Mouse (Mus musculus) embryonic facial prominence, embryonic 14.5 days (tissue): ENCODE measurements around the gene Bcas2. TPM values are rescaled to one million over a fixed set of nuclear protein-coding genes. Genes with fewer than 3 reads are reported as not detected.
"Not testable (repeated sequence)": the region's sequence is repeated elsewhere in the genome, so short reads cannot be mapped to it uniquely, and the experiment has no call there.

Source experiments
- ATAC-seq: fragments of 200-750 bp; cut with Nextera tagmentation; 2 replicates; pipeline ENCODE4 v1.8.0; 2017; ENCODE audit warnings: low read depth, moderate number of reproducible peaks, moderate TSS enrichment
- DNase-seq: peaks from one replicate; pipeline ENCODE4 v3.0.0-alpha.2; 2015; ENCODE audit warnings: low spot score
- H3K27ac ChIP-seq: fragments of 300-500 bp; sonication (generic); replicated peaks from 2 replicates; pipeline ENCODE4 v1.5.1; 2014; ENCODE audit warnings: low read depth, mild to moderate bottlenecking, low read length, moderate library complexity
- H3K27me3 ChIP-seq: fragments of 300-500 bp; sonication (generic); replicated peaks from 2 replicates; pipeline ENCODE4 v1.6.1; 2014; ENCODE audit warnings: low read length; ENCODE audit not compliant: control insufficient read depth, insufficient read depth
- H3K36me3 ChIP-seq: fragments of 300-500 bp; sonication (generic); 2 replicates; pipeline ENCODE4 v1.6.1; 2014; ENCODE audit warnings: low read length, mixed read lengths; ENCODE audit not compliant: control insufficient read depth, insufficient read depth
- H3K4me1 ChIP-seq: fragments of 300-500 bp; sonication (generic); 2 replicates; pipeline ENCODE4 v1.6.1; 2014; ENCODE audit warnings: antibody characterized with exemption, low read length; ENCODE audit not compliant: control insufficient read depth, insufficient read depth
- H3K4me2 ChIP-seq: fragments of 300-500 bp; sonication (generic); 2 replicates; pipeline ENCODE4 v1.6.1; 2014; ENCODE audit warnings: low read depth, mild to moderate bottlenecking, low read length, moderate library complexity, mixed read lengths
- H3K4me3 ChIP-seq: fragments of 300-500 bp; sonication (generic); 2 replicates; pipeline ENCODE4 v1.5.1; 2014; ENCODE audit warnings: low read depth, mild to moderate bottlenecking, low read length
- H3K9ac ChIP-seq: fragments of 300-500 bp; sonication (generic); 2 replicates; pipeline ENCODE4 v1.6.1; 2014; ENCODE audit warnings: low read depth, mild to moderate bottlenecking, low read length, moderate library complexity, mixed read lengths
- H3K9me3 ChIP-seq: fragments of 300-500 bp; sonication (generic); 2 replicates; pipeline ENCODE4 v1.6.1; 2016; ENCODE audit warnings: low read length; ENCODE audit not compliant: control insufficient read depth
- WGBS: fragments of 180-500 bp; shearing (Covaris S2); extraction: QIAGEN DNeasy Blood & Tissue Kit; methylation state at CpG from one replicate; pipeline ENCODE4 v1.1.7; 2014; 5-methylcytosine and 5-hydroxymethylcytosine counted together
- polyA plus RNA-seq: library from polyadenylated mRNA; unstranded; fragments of >200 nt; fragmentation: Nextera tagmentation; extraction: Ambion mirVana; gene quantifications from 2 replicates; pipeline ENCODE4 v1.2.1, GENCODE M21; 2014

Gene Bcas2
- polyA plus RNA-seq, 1 experiment from 2014 or later = 143 TPM

- H3K4me2 ChIP-seq = no peak overlapping the region
- H3K9ac ChIP-seq = no peak overlapping the region
- no peaks in the 10 kb centered on the region for H3K27me3 ChIP-seq
- whole genome bisulfite sequencing = 88% methylated on average over 5 of the region's 5 CpGs
- DNase-seq (no peak), ATAC-seq (no peak)
- no peaks in the 10 kb centered on the region for H3K4me1 ChIP-seq
- H3K9me3 ChIP-seq = 0 out of 2 replicates have a peak, but pooled peaks cover 8% of the 10 kb centered on the region
- H3K27ac ChIP-seq = no peak overlapping the region
- H3K36me3 ChIP-seq = no peaks in the 10 kb centered on the region
- no peak overlapping the region for H3K4me3 ChIP-seq
These were observed 27.9 kb downstream of the Bcas2 start for GRCm38 (mm10) chr3:103199386-103199785.

GRCm38 (mm10) chr3:103201105-103201504 lies 29.6 kb downstream of the Bcas2 start:
- not testable (repeated sequence) for H3K4me2 ChIP-seq, H3K4me1 ChIP-seq, H3K36me3 ChIP-seq, ATAC-seq, H3K4me3 ChIP-seq, H3K9ac ChIP-seq, H3K9me3 ChIP-seq, DNase-seq, H3K27ac ChIP-seq, H3K27me3 ChIP-seq
- 98% methylated on average over 7 of the region's 7 CpGs for WGBS

GRCm38 (mm10) chr3:103203554-103203953 lies 32.1 kb downstream of the Bcas2 start:
- no peak overlapping the region for H3K9ac ChIP-seq
- H3K27ac ChIP-seq = no peak overlapping the region
- H3K9me3 ChIP-seq = 0 out of 2 replicates have a peak, but pooled peaks cover 8% of the 10 kb centered on the region
- WGBS = 97% methylated on average over 1 of the region's 1 CpGs
- H3K4me3 ChIP-seq = no peak overlapping the region
- H3K4me2 ChIP-seq = no peak overlapping the region
- H3K4me1 ChIP-seq = no peaks in the 10 kb centered on the region
- H3K36me3 ChIP-seq = no peaks in the 10 kb centered on the region
- DNase-seq (no peak), ATAC-seq (no peak)
- no peaks in the 10 kb centered on the region for H3K27me3 ChIP-seq

GRCm38 (mm10) chr3:103204445-103204844 lies 33.0 kb downstream of the Bcas2 start:
- 0 out of 2 replicates have a peak, but pooled peaks cover 8% of the 10 kb centered on the region for H3K9me3 ChIP-seq
- no peak overlapping the region for H3K9ac ChIP-seq
- H3K27me3 ChIP-seq = no peaks in the 10 kb centered on the region
- no peaks in the 10 kb centered on the region for H3K36me3 ChIP-seq
- no peak overlapping the region for H3K4me3 ChIP-seq
- ATAC-seq (no peak), DNase-seq (no peak)
- no peak overlapping the region for H3K4me2 ChIP-seq
- WGBS = 87% methylated on average over 3 of the region's 3 CpGs
- no peak overlapping the region for H3K27ac ChIP-seq
- H3K4me1 ChIP-seq = no peaks in the 10 kb centered on the region

GRCm38 (mm10) chr3:103206393-103206792 lies 34.9 kb downstream of the Bcas2 start:
- Histone ChIP-seq H3K36me3 (no peaks in the 10 kb centered on the region), H3K9me3 (no peaks in the 10 kb centered on the region), H3K4me3 (no peak overlapping the region), H3K4me1 (no peaks in the 10 kb centered on the region), H3K4me2 (no peak overlapping the region), H3K27me3 (no peaks in the 10 kb centered on the region), H3K9ac (no peak overlapping the region), H3K27ac (no peak overlapping the region)
- WGBS = 91% methylated on average over 6 of the region's 6 CpGs
- no peak for ATAC-seq
- no peak for DNase-seq

- Histone ChIP-seq H3K4me3 (no peak overlapping the region), H3K27ac (no peak overlapping the region), H3K27me3 (no peaks in the 10 kb centered on the region), H3K9ac (no peak overlapping the region), H3K36me3 (no peaks in the 10 kb centered on the region), H3K4me2 (no peak overlapping the region), H3K9me3 (no peaks in the 10 kb centered on the region), H3K4me1 (no peaks in the 10 kb centered on the region)
- DNase-seq = no peak
- WGBS = 21% methylated on average over 5 of the region's 5 CpGs
- no peak for ATAC-seq
These were observed 36.3 kb downstream of the Bcas2 start for GRCm38 (mm10) chr3:103207749-103208148.

- Histone ChIP-seq H3K9ac (no peak overlapping the region), H3K4me3 (no peak overlapping the region), H3K36me3 (no peaks in the 10 kb centered on the region), H3K4me1 (no peaks in the 10 kb centered on the region), H3K27me3 (no peaks in the 10 kb centered on the region), H3K27ac (no peak overlapping the region), H3K9me3 (no peaks in the 10 kb centered on the region), H3K4me2 (no peak overlapping the region)
- ATAC-seq (no peak), DNase-seq (no peak)
- 82% methylated on average over 2 of the region's 2 CpGs for WGBS
These were observed 36.8 kb downstream of the Bcas2 start for GRCm38 (mm10) chr3:103208237-103208636.

GRCm38 (mm10) chr3:103211101-103211500 lies 39.6 kb downstream of the Bcas2 start:
- no peak overlapping the region for H3K4me2 ChIP-seq
- H3K4me3 ChIP-seq = no peak overlapping the region
- H3K9me3 ChIP-seq = no peaks in the 10 kb centered on the region
- H3K9ac ChIP-seq = no peak overlapping the region
- ATAC-seq (no peak), DNase-seq (no peak)
- no peaks in the 10 kb centered on the region for H3K36me3 ChIP-seq
- 78% methylated on average over 2 of the region's 2 CpGs for WGBS
- no peak overlapping the region for H3K27ac ChIP-seq
- H3K27me3 ChIP-seq = no peaks in the 10 kb centered on the region
- no peaks in the 10 kb centered on the region for H3K4me1 ChIP-seq

- Histone ChIP-seq H3K4me1 (no peaks in the 10 kb centered on the region), H3K27ac (no peak overlapping the region), H3K27me3 (no peaks in the 10 kb centered on the region), H3K36me3 (no peaks in the 10 kb centered on the region), H3K4me2 (no peak overlapping the region), H3K9me3 (no peaks in the 10 kb centered on the region), H3K9ac (no peak overlapping the region), H3K4me3 (no peak overlapping the region)
- ATAC-seq = no peak
- DNase-seq = no peak
- WGBS = 74% methylated on average over 1 of the region's 1 CpGs
These were observed 40.7 kb downstream of the Bcas2 start for GRCm38 (mm10) chr3:103212142-103212541.
